Mouse (Mus musculus): ENCODE results near the gene Rasa2. TPM values are rescaled to one million over a fixed set of nuclear protein-coding genes. Genes with fewer than 3 reads are reported as not detected.
"Not testable (repeated sequence)": the region's sequence is repeated elsewhere in the genome, so short reads cannot be mapped to it uniquely, and the experiment has no call there.

Rasa2 gene
- 16.4 and 17.1 TPM in 2 replicates for polyA plus RNA-seq (2015; fragmentation: Nextera tagmentation; extraction: Ambion mirVana)

- peak within 1 kb of the TSS; percentile 93 for H3K4me3 ChIP-seq (replicated peaks)
- H3K9me3 ChIP-seq: no peaks in the 10 kb centered on the region
- H3K36me3 ChIP-seq: no peaks in the 10 kb centered on the region
- peaks cover 19% of the 10 kb centered on the region for H3K4me1 ChIP-seq (replicated peaks)
- H3K27ac ChIP-seq: peak within 1 kb of the TSS; percentile 98
- H3K27me3 ChIP-seq (replicated peaks): no peaks in the 10 kb centered on the region
- H3K9ac ChIP-seq: peak within 1 kb of the TSS; percentile 94
- H3K4me2 ChIP-seq (replicated peaks): peak within 1 kb of the TSS; percentile 79
- 2% methylated on average over 47 of the region's 52 CpGs for WGBS
- peak; percentile 97 for ATAC-seq
These were observed at the start of gene Rasa2 for GRCm38 (mm10) chr9:96631389-96632072. TSS of gene Rasa2 (minus strand) at chr9:96631617.

GRCm38 (mm10) chr9:96678611-96679010, 47.2 kb upstream of the Rasa2 start:
- Histone ChIP-seq H3K27ac (no peak overlapping the region), H3K9me3 (no peaks in the 10 kb centered on the region), H3K4me2 (replicated peaks) (no peak overlapping the region), H3K4me1 (replicated peaks) (no peaks in the 10 kb centered on the region), H3K27me3 (replicated peaks) (no peaks in the 10 kb centered on the region), H3K4me3 (replicated peaks) (no peak overlapping the region), H3K36me3 (no peaks in the 10 kb centered on the region), H3K9ac (no peak overlapping the region)
- no peak for ATAC-seq
- WGBS: 77% methylated on average over 5 of the region's 5 CpGs

GRCm38 (mm10) chr9:96677711-96678110, 46.3 kb upstream of the Rasa2 start:
- not testable (repeated sequence) for H3K9ac ChIP-seq; H3K4me1 ChIP-seq (replicated peaks); H3K27me3 ChIP-seq (replicated peaks); ATAC-seq; H3K4me3 ChIP-seq (replicated peaks); H3K27ac ChIP-seq; H3K4me2 ChIP-seq (replicated peaks); H3K36me3 ChIP-seq; H3K9me3 ChIP-seq
- WGBS: 78% methylated on average over 5 of the region's 5 CpGs

- H3K9me3 ChIP-seq: no peaks in the 10 kb centered on the region
- no peaks in the 10 kb centered on the region for H3K4me1 ChIP-seq (replicated peaks)
- H3K36me3 ChIP-seq: no peaks in the 10 kb centered on the region
- H3K4me2 ChIP-seq (replicated peaks): no peak overlapping the region
- ATAC-seq: no peak
- H3K27me3 ChIP-seq (replicated peaks): no peaks in the 10 kb centered on the region
- no peak overlapping the region for H3K9ac ChIP-seq
- H3K27ac ChIP-seq: no peak overlapping the region
- WGBS: 86% methylated on average over 10 of the region's 10 CpGs
- H3K4me3 ChIP-seq (replicated peaks): no peak overlapping the region
These were observed 45.3 kb upstream of the Rasa2 start for GRCm38 (mm10) chr9:96676671-96677070.

DNA sequence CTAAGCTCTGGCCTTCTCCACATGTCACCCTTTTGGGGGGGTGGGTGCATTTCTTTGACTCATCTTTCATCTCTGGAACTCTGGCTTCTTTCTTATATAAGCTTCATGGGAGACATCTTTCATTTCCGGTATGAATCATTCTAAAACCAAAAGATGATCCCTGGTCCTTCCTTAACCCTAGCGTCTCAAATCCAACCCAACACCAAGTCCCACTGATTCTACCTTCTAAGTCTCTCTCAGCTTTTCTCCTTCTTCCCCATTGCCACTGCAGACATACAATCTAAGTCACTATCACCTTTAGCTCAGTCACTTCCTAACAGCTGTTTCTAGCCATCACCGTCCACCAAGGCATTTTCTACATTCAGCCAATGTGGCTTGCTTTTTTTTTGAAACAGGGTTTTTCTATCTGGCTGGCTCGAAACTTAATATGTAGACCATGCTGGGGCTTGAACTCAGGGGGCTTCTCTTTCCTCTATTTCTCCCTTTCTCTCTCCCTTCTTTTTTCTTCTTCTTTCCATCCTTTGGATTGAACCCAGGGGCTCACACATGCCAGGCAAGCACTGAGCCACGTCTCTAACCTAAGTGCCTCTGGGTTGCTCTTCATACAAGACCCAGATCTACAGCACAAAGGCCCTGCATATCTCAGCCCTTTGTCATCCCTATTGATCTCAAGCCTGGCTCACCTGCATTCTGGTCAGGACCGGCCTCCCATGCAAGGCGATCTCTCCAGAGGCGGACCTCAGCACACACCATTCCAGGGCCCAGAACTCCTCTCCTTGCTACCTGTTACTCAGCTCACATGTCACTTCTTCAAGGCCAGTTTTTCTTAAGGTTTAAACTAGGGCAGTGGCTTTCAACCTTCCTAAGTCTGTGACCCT, 44.6 kb upstream of the Rasa2 start:
- 86% methylated on average over 8 of the region's 8 CpGs for WGBS

GRCm38 (mm10) chr9:96675071-96675762, 43.8 kb upstream of the Rasa2 start:
- no peak overlapping the region for H3K4me3 ChIP-seq (replicated peaks)
- no peak overlapping the region for H3K27ac ChIP-seq
- no peak overlapping the region for H3K4me2 ChIP-seq (replicated peaks)
- peak; percentile 85 for ATAC-seq
- H3K9me3 ChIP-seq: no peaks in the 10 kb centered on the region
- WGBS: 44% methylated on average over 5 of the region's 5 CpGs
- H3K36me3 ChIP-seq: no peaks in the 10 kb centered on the region
- H3K9ac ChIP-seq: no peak overlapping the region
- no peaks in the 10 kb centered on the region for H3K27me3 ChIP-seq (replicated peaks)
- no peaks in the 10 kb centered on the region for H3K4me1 ChIP-seq (replicated peaks)

More for the DNA sequence above, 44.6 kb upstream of the Rasa2 start:
- Histone ChIP-seq H3K4me2 (replicated peaks) (no peak overlapping the region), H3K27ac (no peak overlapping the region), H3K4me3 (replicated peaks) (no peak overlapping the region), H3K4me1 (replicated peaks) (no peaks in the 10 kb centered on the region), H3K27me3 (replicated peaks) (no peaks in the 10 kb centered on the region), H3K9ac (no peak overlapping the region), H3K9me3 (no peaks in the 10 kb centered on the region), H3K36me3 (no peaks in the 10 kb centered on the region)
- no peak for ATAC-seq

DNA sequence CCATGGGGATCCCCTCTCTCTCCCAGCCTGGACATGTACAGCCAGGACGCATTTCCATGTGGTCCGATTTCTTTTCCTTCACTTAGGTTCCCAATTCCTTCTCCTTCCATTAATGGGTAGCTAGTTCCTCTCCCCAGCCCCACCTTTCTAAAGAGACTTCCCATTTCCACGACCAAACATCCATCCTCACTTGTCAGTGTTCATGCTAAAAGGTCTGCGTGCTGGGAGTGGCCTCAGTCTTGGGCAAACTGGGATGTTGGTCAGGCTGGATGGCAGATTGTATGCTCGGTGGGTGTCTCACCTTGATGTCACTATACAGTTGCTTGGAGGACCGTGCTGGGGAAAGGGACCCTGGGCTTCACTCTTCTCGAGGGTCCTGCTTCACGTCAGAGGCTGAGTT, 42.9 kb upstream of the Rasa2 start:
- H3K4me2 ChIP-seq (replicated peaks): no peak overlapping the region
- no peak for ATAC-seq
- WGBS: 89% methylated on average over 8 of the region's 8 CpGs
- no peak overlapping the region for H3K4me3 ChIP-seq (replicated peaks)
- no peak overlapping the region for H3K27ac ChIP-seq
- H3K27me3 ChIP-seq (replicated peaks): no peaks in the 10 kb centered on the region
- no peak overlapping the region for H3K9ac ChIP-seq
- H3K4me1 ChIP-seq (replicated peaks): no peaks in the 10 kb centered on the region
- H3K36me3 ChIP-seq: no peaks in the 10 kb centered on the region
- no peaks in the 10 kb centered on the region for H3K9me3 ChIP-seq

DNA sequence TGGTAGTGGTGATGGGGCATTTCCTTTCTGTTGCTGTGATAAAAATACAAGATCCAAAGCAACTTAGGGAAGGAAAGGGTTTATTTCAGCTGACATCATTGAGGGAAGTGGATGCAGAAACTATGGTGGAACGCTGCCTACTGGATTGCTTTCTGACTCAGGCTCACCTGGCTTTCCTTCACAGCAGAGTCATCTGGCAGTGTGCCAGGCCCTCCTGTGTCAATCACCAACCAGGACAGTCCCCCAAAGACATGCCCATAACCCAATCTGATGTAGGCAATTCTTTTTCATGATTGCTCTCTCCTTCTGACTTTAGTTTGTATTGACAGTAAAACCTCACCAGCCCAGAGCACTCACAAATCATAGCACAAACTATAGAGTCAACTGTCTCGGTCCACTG, 41.0 kb upstream of the Rasa2 start:
- Histone ChIP-seq H3K9ac (no peak overlapping the region), H3K4me1 (replicated peaks) (no peaks in the 10 kb centered on the region), H3K36me3 (no peaks in the 10 kb centered on the region), H3K27ac (no peak overlapping the region), H3K27me3 (replicated peaks) (no peaks in the 10 kb centered on the region), H3K9me3 (no peaks in the 10 kb centered on the region), H3K4me3 (replicated peaks) (no peak overlapping the region), H3K4me2 (replicated peaks) (no peak overlapping the region)
- WGBS: 78% methylated on average over 2 of the region's 2 CpGs
- ATAC-seq: no peak

- H3K9ac ChIP-seq: no peak overlapping the region
- H3K27me3 ChIP-seq (replicated peaks): no peaks in the 10 kb centered on the region
- 93% methylated on average over 12 of the region's 12 CpGs for WGBS
- ATAC-seq: no peak
- H3K4me2 ChIP-seq (replicated peaks): no peak overlapping the region
- no peaks in the 10 kb centered on the region for H3K9me3 ChIP-seq
- H3K27ac ChIP-seq: no peak overlapping the region
- no peaks in the 10 kb centered on the region for H3K4me1 ChIP-seq (replicated peaks)
- no peaks in the 10 kb centered on the region for H3K36me3 ChIP-seq
- no peak overlapping the region for H3K4me3 ChIP-seq (replicated peaks)
These were observed 39.8 kb upstream of the Rasa2 start for GRCm38 (mm10) chr9:96671249-96671648.

DNA sequence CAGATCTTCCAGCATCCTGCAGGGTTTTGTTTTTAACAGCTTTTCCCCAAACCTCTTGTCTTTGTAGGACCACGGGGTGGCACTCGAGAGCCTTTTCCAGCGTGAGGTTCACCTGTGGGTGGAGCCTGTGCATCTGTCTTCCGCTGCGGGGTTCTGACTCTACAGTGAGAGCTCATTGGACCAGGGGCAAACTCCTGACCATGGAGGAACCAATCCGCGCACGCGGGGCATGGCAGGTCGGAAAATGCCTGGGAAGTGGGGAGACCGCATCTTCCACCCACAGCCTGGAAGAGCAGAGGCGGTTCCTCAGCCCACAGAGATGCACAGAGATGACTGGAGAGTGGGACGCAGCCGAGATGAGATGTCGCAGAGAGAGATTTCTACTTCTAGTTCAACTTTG, 38.5 kb upstream of the Rasa2 start:
- Histone ChIP-seq H3K4me3 (replicated peaks) (peak overlapping the region; percentile 23), H3K27ac (peak overlapping the region; percentile 15; the same call in 1 of the 2 replicates), H3K9ac (no peak overlapping the region), H3K36me3 (no peaks in the 10 kb centered on the region), H3K4me2 (replicated peaks) (peak overlapping the region; percentile 57), H3K27me3 (replicated peaks) (no peaks in the 10 kb centered on the region), H3K9me3 (no peaks in the 10 kb centered on the region), H3K4me1 (replicated peaks) (no peaks in the 10 kb centered on the region)
- WGBS: 2% methylated on average over 15 of the region's 15 CpGs
- peak; percentile 100 for ATAC-seq

- no peaks in the 10 kb centered on the region for H3K9me3 ChIP-seq
- H3K4me1 ChIP-seq (replicated peaks): no peaks in the 10 kb centered on the region
- no peak overlapping the region for H3K9ac ChIP-seq
- H3K27ac ChIP-seq: no peak overlapping the region
- no peak overlapping the region for H3K4me3 ChIP-seq (replicated peaks)
- WGBS: 47% methylated on average over 5 of the region's 5 CpGs
- no peaks in the 10 kb centered on the region for H3K36me3 ChIP-seq
- no peaks in the 10 kb centered on the region for H3K27me3 ChIP-seq (replicated peaks)
- no peak overlapping the region for H3K4me2 ChIP-seq (replicated peaks)
- peak; percentile 46; the same call in 1 of the 2 replicates for ATAC-seq
These were observed 37.2 kb upstream of the Rasa2 start for GRCm38 (mm10) chr9:96668628-96669027.

DNA sequence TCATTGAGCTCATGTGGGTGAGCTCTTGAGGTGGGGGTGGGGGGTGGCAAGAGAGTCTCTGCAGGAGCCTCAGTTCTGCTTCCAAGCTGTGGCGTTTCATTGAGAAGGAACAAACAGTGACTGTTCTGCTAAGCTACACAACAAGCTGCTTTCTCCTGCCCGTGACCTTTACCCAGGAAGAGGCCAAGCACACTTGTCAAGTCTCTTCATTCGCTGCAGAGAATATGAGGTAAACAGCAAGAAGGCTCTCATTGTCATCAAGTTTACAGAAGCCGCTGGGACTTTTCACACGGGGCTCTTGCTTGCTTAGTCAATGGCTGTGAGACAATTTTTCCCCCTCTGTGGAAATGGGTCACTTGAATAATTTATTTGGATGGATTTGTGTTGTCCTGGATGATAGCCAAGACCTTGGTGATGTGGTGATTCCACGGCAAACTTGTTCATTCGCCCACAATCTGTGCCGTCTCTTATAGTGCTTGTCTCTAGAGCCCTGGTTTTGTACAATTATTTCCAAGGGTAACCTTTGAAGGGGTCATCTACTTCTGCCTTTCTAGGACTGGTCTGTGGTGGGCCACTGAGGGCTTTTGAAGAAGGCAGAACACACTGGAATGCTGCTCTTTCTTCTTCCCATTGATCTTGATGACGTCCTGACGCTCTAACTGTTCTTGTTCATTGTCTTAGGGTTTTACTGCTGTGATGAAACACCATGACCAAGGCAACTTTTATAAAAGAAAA, 29.3 kb upstream of the Rasa2 start:
- no peak overlapping the region for H3K9ac ChIP-seq
- no peaks in the 10 kb centered on the region for H3K36me3 ChIP-seq
- H3K4me1 ChIP-seq (replicated peaks): 0 out of 2 replicates have a peak, but pooled peaks cover 5% of the 10 kb centered on the region
- no peaks in the 10 kb centered on the region for H3K9me3 ChIP-seq
- WGBS: 67% methylated on average over 10 of the region's 10 CpGs
- no peak overlapping the region for H3K4me2 ChIP-seq (replicated peaks)
- H3K27ac ChIP-seq: no peak overlapping the region
- no peaks in the 10 kb centered on the region for H3K27me3 ChIP-seq (replicated peaks)
- no peak overlapping the region for H3K4me3 ChIP-seq (replicated peaks)
- no peak for ATAC-seq

Data from intestine, embryonic 15.5 days (tissue).